In the genomic region with DNA sequence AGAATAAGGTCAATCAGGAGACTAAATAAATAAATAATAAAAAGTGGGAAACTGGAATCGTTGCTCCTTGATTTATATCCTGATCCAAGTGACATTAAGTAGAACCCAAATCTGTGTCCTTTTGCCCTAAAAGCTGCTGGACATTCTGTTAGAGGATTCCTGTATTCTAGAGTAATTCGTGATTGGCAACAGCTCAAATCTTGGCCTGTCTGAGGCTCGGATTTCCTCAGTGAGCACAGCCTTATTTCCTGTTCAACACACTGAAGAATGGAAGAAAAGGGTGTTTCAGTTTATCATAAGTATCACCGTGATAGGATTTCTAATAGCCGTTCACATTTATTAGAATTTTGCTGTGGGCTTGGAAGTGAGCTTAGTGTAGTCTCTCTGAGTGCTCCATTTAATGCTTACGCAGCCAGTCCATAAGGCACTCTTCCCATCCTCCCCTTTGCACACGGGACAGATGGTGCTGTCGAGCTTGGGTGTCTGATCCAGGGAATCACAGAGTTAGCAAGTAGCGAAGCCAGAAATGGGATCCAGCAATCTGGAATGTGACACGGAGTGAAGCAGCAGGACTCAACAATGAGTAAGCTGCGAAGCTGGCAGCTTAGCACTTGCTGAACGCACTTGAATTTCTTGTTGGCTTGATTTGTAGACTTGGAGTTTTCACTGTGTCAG, we compare ENCODE assay signal across 8 mouse cellular contexts. TPM values are rescaled to one million over a fixed set of nuclear protein-coding genes. Genes with fewer than 3 reads are reported as not detected.
DNase-seq lines count a peak whose midpoint lies in the region.

No protein-coding gene starts in this region.

- DNase-seq in heart, adult 18-20 months = peak; percentile 2 to 3
- DNase-seq in heart, adult 8-10 months (ENCODE audit: low spot score) = no peak
- DNase-seq in cerebellum, postnatal 10 days = peak; percentile 88 to 91
- DNase-seq in layer of hippocampus, postnatal 10 days (ENCODE audit: low spot score in 2 of 2) = peak; percentile 58 to 67
- peak; percentile 45 for DNase-seq in right cerebral cortex, postnatal 14 days
- no peak for DNase-seq in urinary bladder, adult 18-20 months (ENCODE audit: low spot score in 2 of 2)
- no peak for DNase-seq in gastrocnemius, postnatal 36 days
- no peak for DNase-seq in kidney, adult 9 months

- intact Hi-C loops in gastrocnemius, postnatal 36 days (cut with DNase I) = no loop called here

RNA-seq across cellular contexts. Expression of gene Adamts18, which starts 25.0 kb away (rescaled TPM):
- total RNA-seq in heart, adult 18-20 months (2021) = under 1 TPM in 1 of 2 experiments, not detected in 1; 0.13 TPM
- total RNA-seq in heart, adult 8-10 months (2022) = not detected
- total RNA-seq in layer of hippocampus, postnatal 10 days (2021) = 10 to 100 TPM in 1 of 2 experiments, 1 to 10 TPM in 1; 9.6 to 11.2 TPM
- total RNA-seq in gastrocnemius, postnatal 36 days (2021) = under 1 TPM; 0.05 to 0.26 TPM

Comparison
In these comparisons a context has a peak if more than half of its experiments do, and no peak if none do; other contexts are left out.
1. DNase-seq: peak in heart, adult 18-20 months (2 of 2), cerebellum, postnatal 10 days (2 of 2), layer of hippocampus, postnatal 10 days (2 of 2) and right cerebral cortex, postnatal 14 days (single experiment); none in heart, adult 8-10 months (single experiment), urinary bladder, adult 18-20 months (0 of 2), gastrocnemius, postnatal 36 days (0 of 2) and kidney, adult 9 months (single experiment).
2. RNA of gene Adamts18, which starts 25.0 kb away (total RNA-seq): 9.6 to 11.2 TPM in layer of hippocampus, postnatal 10 days; 0.05 to 0.26 TPM in gastrocnemius, postnatal 36 days, 0.13 TPM in heart, adult 18-20 months and not detected in heart, adult 8-10 months; every median in the first group is over 4 times any median in the second.